Mouse (Mus musculus) gastrocnemius, adult 2 months (tissue): ENCODE data around the gene Ebi3. TPM values are rescaled to one million over a fixed set of nuclear protein-coding genes. Genes with fewer than 3 reads are reported as not detected.

Experiments
- DNase-seq: peaks from one replicate; pipeline ENCODE4 v3.0.0; 2022
- H3K27ac ChIP-seq: fragments of 200-600 bp; 2 replicates; pipeline ENCODE4 v1.8.1; 2022; ENCODE audit warnings: mild to moderate bottlenecking
- H3K4me3 ChIP-seq: fragments of 200-600 bp; 2 replicates; pipeline ENCODE4 v1.8.1; 2022; ENCODE audit warnings: mild to moderate bottlenecking, moderate library complexity
- CTCF ChIP-seq: fragments of 200-600 bp; IDR thresholded peaks from 2 replicates; pipeline ENCODE4 v1.8.1; 2022; ENCODE audit warnings: antibody characterized with exemption, mild to moderate bottlenecking, moderate library complexity
- intact Hi-C: fragments of 180-260 bp; cut with DNase I; formaldehyde crosslinking; loops from one replicate; pipeline ENCODE4 v1.15.1; 2025
- total RNA-seq, 2 experiments: library from RNA; stranded (reverse); gene quantifications; 2 replicates each; pipeline ENCODE4 v1.2.3; 2021

The Ebi3 gene
- total RNA-seq, 2 experiments from 2014 or later = 0.20 to 0.39 TPM

GRCm38 (mm10) chr17:55960791-55961190 lies 8.4 kb downstream of the Ebi3 start:
- Histone ChIP-seq H3K27ac (no peak overlapping the region), H3K4me3 (no peak overlapping the region)
- TF ChIP-seq CTCF = no peak
- intact Hi-C loops = loop anchor here (10.0 kb wide), 1 partner anchor 294 kb away; the partner anchor contains the start of gene Fem1a
- DNase-seq = no peak

GRCm38 (mm10) chr17:55961631-55962030 lies 9.2 kb downstream of the Ebi3 start:
- Histone ChIP-seq H3K4me3 (no peak overlapping the region), H3K27ac (no peak overlapping the region)
- TF ChIP-seq CTCF = no peak
- intact Hi-C loops = loop anchor here (10.0 kb wide), 1 partner anchor 293 kb away; the partner anchor contains the start of gene Fem1a
- DNase-seq = no peak

- Histone ChIP-seq H3K4me3 (no peak overlapping the region), H3K27ac (no peak overlapping the region)
- intact Hi-C loops = loop anchor here (10.0 kb wide), 1 partner anchor 292 kb away; the partner anchor contains the start of gene Fem1a
- no peak for TF ChIP-seq CTCF
- DNase-seq = no peak
These were observed 10.7 kb downstream of the Ebi3 start for GRCm38 (mm10) chr17:55963171-55963570.

DNA sequence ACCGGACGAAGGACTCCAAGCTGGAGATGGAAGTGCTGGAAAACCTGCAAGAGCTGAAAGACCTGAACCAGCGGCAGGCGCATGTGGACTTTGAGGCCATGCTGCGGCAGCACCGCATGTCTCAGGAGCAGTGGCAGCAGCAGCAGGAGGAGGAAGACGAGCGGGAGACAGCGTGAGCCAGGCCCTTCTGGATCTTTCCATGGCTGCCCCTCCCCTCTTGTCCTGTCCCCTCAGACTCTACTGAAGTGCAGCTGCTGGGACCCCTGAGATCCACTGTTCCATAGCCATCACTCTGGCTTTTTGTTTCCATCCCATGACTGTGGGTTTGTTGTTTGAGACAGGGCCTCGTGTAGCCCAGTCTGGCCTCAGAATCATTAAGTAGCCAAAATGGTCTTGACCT lies 12.1 kb downstream of the Ebi3 start:
- TF ChIP-seq CTCF = no peak
- no peak overlapping the region for H3K27ac ChIP-seq
- H3K4me3 ChIP-seq = no peak overlapping the region
- intact Hi-C loops = loop anchor here (10.0 kb wide), 1 partner anchor 290 kb away; the partner anchor contains the start of gene Fem1a
- no peak for DNase-seq

DNA sequence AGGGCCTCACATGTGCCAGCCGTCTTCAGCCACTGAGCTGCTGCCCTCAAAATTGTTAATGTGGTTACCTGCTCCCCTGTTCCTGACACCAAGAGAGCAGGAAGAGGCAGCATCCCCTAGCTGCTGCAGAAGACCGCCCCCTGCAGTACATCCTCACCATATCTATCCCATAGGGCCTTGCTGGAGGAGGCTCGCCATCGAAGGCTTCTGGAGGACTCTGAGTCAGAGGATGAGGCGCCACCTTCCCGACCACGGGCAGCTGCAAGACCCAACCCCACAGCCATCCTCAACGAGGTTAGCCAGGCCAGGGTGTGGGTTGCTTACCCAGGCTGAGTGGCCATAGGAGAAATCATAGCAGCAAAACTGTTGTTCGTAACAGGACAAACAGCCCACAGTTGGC lies 12.6 kb downstream of the Ebi3 start:
- Histone ChIP-seq H3K27ac (no peak overlapping the region), H3K4me3 (no peak overlapping the region)
- intact Hi-C loops = loop anchor here (10.0 kb wide), 1 partner anchor 290 kb away; the partner anchor contains the start of gene Fem1a
- DNase-seq = no peak
- TF ChIP-seq CTCF = no peak

DNA sequence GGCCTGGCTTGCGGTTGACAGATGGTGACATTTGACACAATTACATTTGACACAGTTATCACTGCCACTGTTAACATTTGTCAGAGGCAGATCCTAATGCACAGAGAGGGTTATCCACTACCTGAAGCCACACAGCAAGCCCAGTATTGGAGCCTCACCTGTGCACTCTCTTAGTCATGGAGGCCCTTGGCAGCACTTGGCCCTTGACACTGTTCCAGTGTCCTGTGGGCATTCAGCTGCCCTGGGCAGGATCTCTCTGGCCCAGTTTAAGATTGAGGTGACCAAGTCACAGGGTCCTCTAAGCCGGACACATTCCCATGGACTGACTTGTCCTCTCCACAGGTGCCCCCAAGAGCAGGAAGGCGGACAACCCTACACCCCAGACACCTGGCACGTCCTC lies 14.7 kb downstream of the Ebi3 start:
- intact Hi-C loops = loop anchor here (10.0 kb wide), 1 partner anchor 288 kb away; the partner anchor contains the start of gene Fem1a
- no peak overlapping the region for H3K27ac ChIP-seq
- DNase-seq = no peak

DNA sequence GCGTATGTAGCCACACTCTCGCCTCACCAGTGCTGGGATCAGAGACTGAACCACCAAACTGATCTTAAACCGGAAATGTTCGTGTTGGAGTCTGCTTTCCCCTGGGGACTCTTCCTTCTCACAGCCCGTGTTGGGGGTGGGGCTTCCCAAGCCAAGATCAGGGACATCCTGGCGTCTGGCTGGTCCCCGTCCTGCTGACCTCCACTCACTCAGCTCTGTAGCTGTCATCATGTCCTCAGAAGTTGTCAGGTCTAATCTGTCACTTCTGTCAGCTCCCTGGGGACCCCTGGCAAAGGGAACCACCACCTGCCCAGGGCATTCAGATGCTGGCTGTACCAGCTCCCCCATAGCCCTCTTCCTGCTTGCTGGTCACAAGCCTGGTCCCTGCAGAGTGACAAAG lies 15.8 kb downstream of the Ebi3 start:
- Histone ChIP-seq H3K4me3 (no peak overlapping the region), H3K27ac (no peak overlapping the region)
- intact Hi-C loops = loop anchor here (10.0 kb wide), 1 partner anchor 287 kb away; the partner anchor contains the start of gene Fem1a
- no peak for TF ChIP-seq CTCF
- no peak for DNase-seq

More for the DNA sequence above, 14.7 kb downstream of the Ebi3 start:
- no peak overlapping the region for H3K4me3 ChIP-seq
- no peak for TF ChIP-seq CTCF

- no peak for TF ChIP-seq CTCF
- no peak for DNase-seq
- H3K27ac ChIP-seq = no peak overlapping the region
- H3K4me3 ChIP-seq = no peak overlapping the region
- intact Hi-C loops = loop anchor here (10.0 kb wide), 1 partner anchor 285 kb away; the partner anchor contains the start of gene Fem1a
These were observed 17.1 kb downstream of the Ebi3 start for GRCm38 (mm10) chr17:55969560-55969959.

GRCm38 (mm10) chr17:55969966-55970891 lies 17.8 kb downstream of the Ebi3 start, which contains the start of gene Shd:
Gene Shd, plus strand, starts transcription at chr17:55970467.
- DNase-seq = peak; percentile 48
- TF ChIP-seq CTCF = no peak
- intact Hi-C loops = loop anchor here (10.0 kb wide), 1 partner anchor 285 kb away; the partner anchor contains the start of gene Fem1a
- 0 out of 2 replicates have a peak within 1 kb of the TSS, but pooled peaks have one; percentile 7 for H3K27ac ChIP-seq
- H3K4me3 ChIP-seq = peak within 1 kb of the TSS; percentile 68

GRCm38 (mm10) chr17:55971453-55971852 lies 19.0 kb downstream of the Ebi3 start:
- Histone ChIP-seq H3K27ac (no peak overlapping the region), H3K4me3 (no peak overlapping the region)
- intact Hi-C loops = no loop called here
- TF ChIP-seq CTCF = no peak
- DNase-seq = peak; percentile 25

- peak; percentile 86 for DNase-seq
- Histone ChIP-seq H3K4me3 (no peak overlapping the region), H3K27ac (no peak overlapping the region)
- intact Hi-C loops = loop anchor here (1.0 kb wide), 1 partner anchor 34 kb away; no protein-coding TSS in a partner anchor
- peak; percentile 98 for TF ChIP-seq CTCF
These were observed 23.9 kb downstream of the Ebi3 start for GRCm38 (mm10) chr17:55976255-55976862.

DNA sequence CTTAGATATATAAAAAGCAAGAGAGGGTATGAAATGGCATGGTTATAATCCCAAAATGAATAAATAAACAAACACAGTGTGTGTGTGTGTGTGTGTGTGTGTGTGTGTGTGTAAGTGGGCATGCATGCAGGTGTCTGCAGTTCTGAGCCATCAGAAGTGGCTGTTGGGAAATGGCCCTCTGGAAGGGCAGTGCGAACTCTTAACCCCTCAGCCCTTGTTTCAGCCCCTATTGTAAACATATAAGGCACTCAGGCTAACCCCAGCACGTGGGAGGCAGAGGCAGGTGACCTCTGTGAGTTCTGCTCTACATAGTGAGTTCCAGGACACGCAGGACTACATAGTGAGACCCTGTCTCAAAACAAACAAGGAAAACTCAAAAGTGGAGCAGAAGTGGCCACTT lies 24.9 kb downstream of the Ebi3 start:
- intact Hi-C loops = no loop called here
- no peak for DNase-seq
- no peak for TF ChIP-seq CTCF
- no peak overlapping the region for H3K27ac ChIP-seq
- no peak overlapping the region for H3K4me3 ChIP-seq
